Mouse (Mus musculus): ENCODE measurements around the gene Ydjc. TPM values are rescaled to one million over a fixed set of nuclear protein-coding genes. Genes with fewer than 3 reads are reported as not detected.

Gene Ydjc
- total RNA-seq (2023), result 1 to 10 TPM; 2.9 to 3.2 TPM

GRCm38 (mm10) chr16:17144339-17144738 is at the start of gene Ydjc:
Ydjc (plus strand) TSS chr16:17144621.

DNA sequence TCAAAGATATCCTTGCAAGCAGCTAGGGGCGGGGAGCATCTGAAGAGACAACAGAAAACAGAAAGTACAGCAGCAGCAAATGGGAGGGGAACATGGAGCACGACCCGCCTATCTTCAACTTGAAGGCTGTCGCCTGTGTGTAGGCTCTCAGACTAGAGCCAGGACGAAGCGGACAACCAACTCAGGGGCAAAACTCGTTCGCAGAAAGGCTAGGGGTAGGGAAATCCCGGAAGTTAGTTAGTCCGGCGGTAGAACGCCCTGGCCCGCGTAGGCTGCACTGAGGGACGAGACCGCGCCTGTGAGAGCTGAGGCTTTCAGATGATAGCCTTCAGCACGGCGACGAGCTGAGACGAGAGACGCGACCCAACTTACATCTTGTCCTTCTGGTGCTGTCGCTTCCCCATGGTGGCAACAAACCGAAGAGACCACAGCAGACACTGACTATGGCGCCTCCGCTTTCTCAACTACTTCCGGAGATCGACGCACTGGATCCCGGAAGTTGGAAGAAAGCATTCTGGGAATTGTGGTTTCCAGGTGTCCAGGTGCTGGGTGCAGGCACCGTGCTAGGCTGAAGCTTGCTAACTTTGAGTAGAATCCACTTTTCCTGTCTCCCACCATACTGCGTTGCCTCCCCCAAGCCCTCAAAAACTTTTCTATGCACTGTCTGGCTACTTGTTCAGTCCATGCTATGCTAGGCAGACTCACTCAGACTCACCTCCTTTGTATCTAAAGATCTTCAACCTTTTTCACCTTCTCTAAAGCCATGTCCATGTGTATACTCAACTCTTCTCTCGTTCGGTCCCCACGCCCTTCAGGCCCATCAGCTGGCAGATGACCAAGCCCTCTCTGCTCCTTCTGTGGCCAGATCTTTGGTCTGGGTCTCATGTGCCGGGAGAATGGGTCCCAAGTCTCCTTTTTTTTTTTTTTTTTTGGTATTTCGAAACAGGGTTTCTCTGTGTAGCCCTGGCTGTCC is 33.4 kb upstream of the Ydjc start, which contains the start of gene Ppil2:
Gene Ppil2 (minus strand): TSS at position 487 of the 973 bp plus-strand sequence.

GRCm38 (mm10) chr16:17124871-17125520 is 19.4 kb upstream of the Ydjc start, which contains the start of gene 2610318N02Rik:
2610318N02Rik (minus strand) TSS chr16:17125167.

DNA sequence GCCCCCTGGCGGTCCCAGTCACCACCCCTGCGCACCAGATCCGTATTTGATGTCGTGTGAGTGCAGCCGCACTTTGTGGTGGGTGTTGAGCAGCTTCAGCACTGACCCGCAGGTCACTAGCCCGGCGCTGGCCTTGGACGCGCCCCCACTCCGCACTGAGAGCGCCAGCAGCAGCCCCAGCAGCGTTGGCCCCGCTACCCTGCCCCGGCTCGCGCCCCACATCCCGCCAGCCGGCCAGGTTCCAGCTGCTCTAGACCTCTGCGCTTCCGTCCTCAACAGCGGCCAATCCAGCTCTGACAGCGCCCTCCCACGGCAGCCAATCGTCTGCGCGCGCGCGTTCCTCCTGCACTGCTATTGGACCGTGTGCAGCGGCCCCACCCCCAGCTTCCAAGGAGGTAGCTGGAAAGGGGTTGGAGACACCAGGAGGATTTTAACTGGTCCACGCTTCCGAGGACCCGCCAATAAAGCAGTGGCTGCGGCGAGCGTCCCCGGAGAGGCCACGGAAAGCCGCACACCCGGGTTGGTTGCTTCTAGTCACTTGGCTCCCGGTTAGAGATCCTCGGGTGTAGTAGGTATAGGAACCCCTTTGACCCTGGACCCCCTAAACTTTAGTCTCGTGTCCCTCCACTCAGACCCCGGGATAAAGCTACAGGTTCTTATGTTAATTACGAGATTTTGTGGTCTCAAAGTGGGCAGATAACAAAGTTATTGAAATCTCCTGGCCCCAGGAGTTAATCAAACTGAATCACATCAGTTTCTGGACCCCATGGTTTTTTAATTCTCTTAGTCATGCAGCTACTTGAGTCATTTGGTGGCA is 12.1 kb upstream of the Ydjc start, which contains the start of gene Sdf2l1:
Gene Sdf2l1 (minus strand): TSS at position 295 of the 817 bp plus-strand sequence.

GRCm38 (mm10) chr16:17146772-17147235 is 2.4 kb downstream of the Ydjc start, which contains the start of gene Ccdc116:
Ccdc116 (minus strand) TSS chr16:17147229.

GRCm38 (mm10) chr16:17202549-17202948 is 58.1 kb downstream of the Ydjc start, which contains the start of gene Ube2l3:
Ube2l3 (minus strand) TSS chr16:17202649.

GRCm38 (mm10) chr16:17208389-17209361 is 64.3 kb downstream of the Ydjc start, which contains the start of gene Rimbp3:
Rimbp3 (plus strand) TSS chr16:17208603.

Other genes starting within 250 kb of the Ydjc start
- 10 to 100 TPM; 20.0 to 20.4 TPM for gene Ppm1f, start 248.2 kb upstream of the Ydjc start, total RNA-seq (2023)
- 100 to 1,000 TPM; 176 to 224 TPM for gene Mapk1, start 161.2 kb upstream of the Ydjc start, total RNA-seq (2023)
- 1 to 10 TPM; 1.9 to 2.2 TPM for gene Ypel1, start 74.9 kb upstream of the Ydjc start, total RNA-seq (2023)
- 100 to 1,000 TPM; 139 to 143 TPM for gene Ppil2, start 33.4 kb upstream of the Ydjc start, total RNA-seq (2023)
- gene 2610318N02Rik, start 19.5 kb upstream of the Ydjc start, total RNA-seq (2023), result 1 to 10 TPM; 5.6 to 9.9 TPM
- 10 to 100 TPM; 26.9 to 28.5 TPM for gene Sdf2l1, start 12.2 kb upstream of the Ydjc start, total RNA-seq (2023)
- gene Ccdc116, start 2.6 kb downstream of the Ydjc start, total RNA-seq (2023), result 1 to 10 TPM; 1.4 to 2.2 TPM
- gene Ube2l3, start 58.0 kb downstream of the Ydjc start, total RNA-seq (2023), result 100 to 1,000 TPM; 102 to 103 TPM
- under 1 TPM in 1 of 2 experiments, not detected in 1; 0.09 TPM for gene Rimbp3, start 64.0 kb downstream of the Ydjc start, total RNA-seq (2023)
- 1 to 10 TPM; 2.5 to 3.1 TPM for gene Hic2, start 89.0 kb downstream of the Ydjc start, total RNA-seq (2023)
- gene Tmem191c, start 131.5 kb downstream of the Ydjc start, total RNA-seq (2023), result 10 to 100 TPM; 12.3 to 19.8 TPM
- gene Serpind1, start 186.8 kb downstream of the Ydjc start, total RNA-seq (2023), result not detected